24 mouse cellular contexts compared by ENCODE assay signal in genomic region chr11:60148591-60148990, GRCm38 (mm10). TPM values are rescaled to one million over a fixed set of nuclear protein-coding genes. Genes with fewer than 3 reads are reported as not detected.
DNase-seq lines count a peak whose midpoint lies in the region; ATAC-seq lines count a peak whose summit lies in the region.
"Had no signal": no experiment of that assay in that cellular context is flagged by ENCODE, and none has a peak within 500 bp of the region (broad histone marks: within the 10 kb centered on the region; RNA-seq: fewer than 3 reads in every experiment).

No protein-coding gene starts in this region.

- ATAC-seq in hindbrain, embryonic 13.5 days (ENCODE audit: low FRiP score): no peak
- ATAC-seq in hindbrain, embryonic 12.5 days (ENCODE audit: low FRiP score): no peak
- no peak for ATAC-seq in neural tube, embryonic 15.5 days (ENCODE audit: low FRiP score)
- ATAC-seq: activated CD4-positive, CD25-positive, alpha-beta regulatory T cell, adult 4 months; forebrain, embryonic 15.5 days had no signal

- no peak overlapping the region for H3K4me3 ChIP-seq in hindbrain, embryonic 13.5 days
- H3K4me3 ChIP-seq in hindbrain, embryonic 12.5 days: no peak overlapping the region
- H3K4me3 ChIP-seq in neural tube, embryonic 15.5 days (replicated peaks): no peak overlapping the region
- H3K4me3 ChIP-seq: embryonic facial prominence, embryonic 10.5 days; embryonic facial prominence, embryonic 13.5 days; erythroblast, embryonic 14.5 days; forebrain, embryonic 12.5 days; forebrain, embryonic 15.5 days; gastrocnemius, adult 2 months had no signal

- H3K9me3 ChIP-seq in hindbrain, embryonic 13.5 days: no peaks in the 10 kb centered on the region
- H3K9me3 ChIP-seq in hindbrain, embryonic 12.5 days (replicated peaks): no peaks in the 10 kb centered on the region
- H3K9me3 ChIP-seq in neural tube, embryonic 15.5 days (replicated peaks): no peaks in the 10 kb centered on the region
- H3K9me3 ChIP-seq: embryonic facial prominence, embryonic 10.5 days; embryonic facial prominence, embryonic 13.5 days; forebrain, embryonic 12.5 days; forebrain, embryonic 15.5 days had no signal

- no peaks in the 10 kb centered on the region for H3K27me3 ChIP-seq in hindbrain, embryonic 13.5 days
- H3K27me3 ChIP-seq in hindbrain, embryonic 12.5 days: no peaks in the 10 kb centered on the region
- H3K27me3 ChIP-seq in neural tube, embryonic 15.5 days (replicated peaks): no peaks in the 10 kb centered on the region
- H3K27me3 ChIP-seq: embryonic facial prominence, embryonic 13.5 days; forebrain, embryonic 12.5 days; forebrain, embryonic 15.5 days had no signal

- H3K4me1 ChIP-seq in hindbrain, embryonic 13.5 days (replicated peaks): peaks cover 74% of the 10 kb centered on the region
- H3K4me1 ChIP-seq in hindbrain, embryonic 12.5 days: peaks cover 44% of the 10 kb centered on the region
- H3K4me1 ChIP-seq in neural tube, embryonic 15.5 days: peaks cover 76% of the 10 kb centered on the region

- H3K36me3 ChIP-seq in hindbrain, embryonic 13.5 days: peaks cover 36% of the 10 kb centered on the region
- peaks cover 51% of the 10 kb centered on the region for H3K36me3 ChIP-seq in hindbrain, embryonic 12.5 days
- peaks cover 19% of the 10 kb centered on the region; the same call in 1 of the 2 replicates for H3K36me3 ChIP-seq in neural tube, embryonic 15.5 days

- 75% methylated on average over 5 of the region's 5 CpGs for WGBS in hindbrain, embryonic 13.5 days
- WGBS in hindbrain, embryonic 12.5 days: 82% methylated on average over 5 of the region's 5 CpGs
- 73% methylated on average over 5 of the region's 5 CpGs for WGBS in neural tube, embryonic 15.5 days

- H3K9ac ChIP-seq in hindbrain, embryonic 13.5 days: no peak overlapping the region
- H3K9ac ChIP-seq in hindbrain, embryonic 12.5 days: no peak overlapping the region
- H3K9ac ChIP-seq in neural tube, embryonic 15.5 days (replicated peaks): no peak overlapping the region
- H3K9ac ChIP-seq: embryonic facial prominence, embryonic 13.5 days; forebrain, embryonic 12.5 days; forebrain, embryonic 15.5 days had no signal

- peak overlapping the region; percentile 62; the same call in 1 of the 2 replicates for H3K27ac ChIP-seq in hindbrain, embryonic 13.5 days
- no peak overlapping the region for H3K27ac ChIP-seq in hindbrain, embryonic 12.5 days
- H3K27ac ChIP-seq in neural tube, embryonic 15.5 days (replicated peaks): 0 out of 2 replicates have a peak overlapping the region, but pooled peaks have one; percentile 52
- H3K27ac ChIP-seq: embryonic facial prominence, embryonic 10.5 days; embryonic facial prominence, embryonic 13.5 days; forebrain, embryonic 12.5 days; forebrain, embryonic 15.5 days; gastrocnemius, adult 2 months had no signal

- H3K4me2 ChIP-seq in hindbrain, embryonic 13.5 days: no peak overlapping the region
- no peak overlapping the region for H3K4me2 ChIP-seq in hindbrain, embryonic 12.5 days (replicated peaks)
- H3K4me2 ChIP-seq in neural tube, embryonic 15.5 days: no peak overlapping the region
- H3K4me2 ChIP-seq: embryonic facial prominence, embryonic 13.5 days; forebrain, embryonic 12.5 days; forebrain, embryonic 15.5 days; heart, embryonic 11.5 days had no signal

- peak; percentile 37 to 63 for DNase-seq in lung, adult 18-20 months
- DNase-seq in lung, postnatal 14 days: no peak
- no peak for DNase-seq in neural tube, embryonic 10.5 days (ENCODE audit: extremely low spot score, low spot score)
- peak; percentile 56 for DNase-seq in lung, postnatal 36 days
- no peak for DNase-seq in right cerebral cortex, postnatal 10 days (ENCODE audit: low spot score in 2 of 2)
- DNase-seq: adrenal gland, adult 8-10 months; adrenal gland, postnatal 25 days; cerebellum, adult 11-12 months; cerebellum, adult 8-10 months; cerebellum, postnatal 10 days; embryo, embryonic 11 days; gastrocnemius, adult 2 months; gastrocnemius, postnatal 14 days; heart, adult 11 months had no signal

RNA-seq across cellular contexts. Expression of gene Rai1, which starts 43.8 kb away (rescaled TPM):
- 32.6 and 32.7 TPM in 2 replicates for polyA plus RNA-seq in hindbrain, embryonic 13.5 days (2015; fragmentation: Nextera tagmentation; extraction: Ambion mirVana)
- polyA plus RNA-seq in hindbrain, embryonic 12.5 days (2016; fragmentation: Nextera tagmentation; extraction: Ambion mirVana): 40.2 and 43.0 TPM in 2 replicates
- polyA plus RNA-seq in neural tube, embryonic 15.5 days (2015; fragmentation: Nextera tagmentation; extraction: Ambion mirVana): 26.5 and 27.4 TPM in 2 replicates

Comparison
In these comparisons a context has a peak if more than half of its experiments do, and no peak if none do; other contexts are left out.
1. DNase-seq: peak in lung, adult 18-20 months (2 of 2) and lung, postnatal 36 days (single experiment); none in lung, postnatal 14 days (single experiment), neural tube, embryonic 10.5 days (single experiment) and right cerebral cortex, postnatal 10 days (0 of 2).